Mouse (Mus musculus) ES-Bruce4 (cell line): ENCODE measurements around the gene Zfpm1. TPM values are rescaled to one million over a fixed set of nuclear protein-coding genes. Genes with fewer than 3 reads are reported as not detected.

ENCODE experiments used
- H3K27ac ChIP-seq: 2 replicates; pipeline ENCODE4 v1.5.1; 2012; ENCODE audit warnings: low read length, inconsistent platforms; ENCODE audit not compliant: insufficient read depth
- H3K27me3 ChIP-seq: 2 replicates; pipeline ENCODE4 v1.6.1; 2012; ENCODE audit warnings: mild to moderate bottlenecking, low read length, inconsistent platforms; ENCODE audit not compliant: control insufficient read depth, poor library complexity, insufficient read depth, severe bottlenecking
- H3K36me3 ChIP-seq: 2 replicates; pipeline ENCODE4 v1.6.1; 2012; ENCODE audit warnings: inconsistent platforms, mild to moderate bottlenecking, low read length, moderate library complexity; ENCODE audit not compliant: control insufficient read depth, poor library complexity, insufficient read depth, severe bottlenecking
- H3K4me1 ChIP-seq: one replicate; pipeline ENCODE4 v1.8.1; 2011; ENCODE audit warnings: low read length; ENCODE audit not compliant: control insufficient read depth, insufficient read depth
- H3K4me3 ChIP-seq: 2 replicates; pipeline ENCODE4 v1.5.1; 2011; ENCODE audit warnings: low read depth, mild to moderate bottlenecking, low read length
- H3K9ac ChIP-seq: 2 replicates; pipeline ENCODE4 v1.6.1; 2012; ENCODE audit warnings: low read depth, mild to moderate bottlenecking, inconsistent platforms; ENCODE audit not compliant: poor library complexity, severe bottlenecking
- H3K9me3 ChIP-seq: replicated peaks from 2 replicates; pipeline ENCODE4 v1.6.1; 2012; ENCODE audit warnings: mild to moderate bottlenecking, low read length, inconsistent platforms; ENCODE audit not compliant: control insufficient read depth, poor library complexity, insufficient read depth, severe bottlenecking
- CTCF ChIP-seq: IDR thresholded peaks from one replicate; pipeline ENCODE4 v1.8.1; 2011; ENCODE audit warnings: low read depth, low read length
- EP300 ChIP-seq: IDR thresholded peaks from 2 replicates; pipeline ENCODE4 v1.6.1; 2011; ENCODE audit warnings: low read depth, low read length; ENCODE audit not compliant: insufficient read depth
- POLR2A ChIP-seq: IDR thresholded peaks from one replicate; pipeline ENCODE4 v1.8.1; 2011; ENCODE audit warnings: low read length; ENCODE audit not compliant: insufficient read depth
- polyA plus RNA-seq: library from polyadenylated mRNA; stranded (reverse); fragments of >200 nt; gene quantifications from 2 replicates; pipeline ENCODE4 v1.2.4, GENCODE M21; 2011; ENCODE audit warnings: low read depth; ENCODE audit not compliant: missing spikeins, insufficient read depth, insufficient read length

The Zfpm1 gene
- polyA plus RNA-seq, 1 experiment = 15.5 TPM

GRCm38 (mm10) chr8:122288344-122288743 lies 6.4 kb downstream of the Zfpm1 start:
- H3K27ac ChIP-seq = no peak overlapping the region
- H3K9me3 ChIP-seq = no peaks in the 10 kb centered on the region
- TF ChIP-seq CTCF = no peak
- TF ChIP-seq POLR2A = no peak
- TF ChIP-seq EP300 = no peak
- no peak overlapping the region for H3K4me3 ChIP-seq
- no peaks in the 10 kb centered on the region for H3K4me1 ChIP-seq
- no peak overlapping the region for H3K9ac ChIP-seq
- no peaks in the 10 kb centered on the region for H3K36me3 ChIP-seq
- H3K27me3 ChIP-seq = peaks cover 2% of the 10 kb centered on the region

DNA sequence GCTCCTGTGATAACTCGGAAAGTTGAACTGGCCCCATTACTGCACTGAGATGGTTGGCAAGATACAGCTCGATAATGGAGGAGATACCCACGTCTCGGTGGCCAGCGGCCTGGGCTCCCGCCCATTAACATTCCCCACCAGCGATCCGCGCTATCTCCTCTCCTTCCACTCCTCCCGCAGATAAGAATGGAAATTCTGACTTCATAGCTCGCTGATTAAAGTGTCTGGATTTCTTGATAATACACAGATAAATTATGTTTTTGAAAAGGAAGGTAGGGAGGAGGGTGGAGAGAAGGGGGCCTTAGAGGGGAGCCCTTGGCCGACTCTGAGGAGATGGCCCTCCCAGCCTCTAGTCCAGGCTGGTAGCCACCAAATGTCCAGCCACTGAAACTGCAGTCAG lies 9.1 kb downstream of the Zfpm1 start:
- no peaks in the 10 kb centered on the region for H3K4me1 ChIP-seq
- H3K27ac ChIP-seq = no peak overlapping the region
- no peaks in the 10 kb centered on the region for H3K27me3 ChIP-seq
- H3K9me3 ChIP-seq = no peaks in the 10 kb centered on the region
- TF ChIP-seq EP300 (no peak), POLR2A (no peak), CTCF (no peak)
- no peak overlapping the region for H3K9ac ChIP-seq
- no peak overlapping the region for H3K4me3 ChIP-seq
- no peaks in the 10 kb centered on the region for H3K36me3 ChIP-seq

DNA sequence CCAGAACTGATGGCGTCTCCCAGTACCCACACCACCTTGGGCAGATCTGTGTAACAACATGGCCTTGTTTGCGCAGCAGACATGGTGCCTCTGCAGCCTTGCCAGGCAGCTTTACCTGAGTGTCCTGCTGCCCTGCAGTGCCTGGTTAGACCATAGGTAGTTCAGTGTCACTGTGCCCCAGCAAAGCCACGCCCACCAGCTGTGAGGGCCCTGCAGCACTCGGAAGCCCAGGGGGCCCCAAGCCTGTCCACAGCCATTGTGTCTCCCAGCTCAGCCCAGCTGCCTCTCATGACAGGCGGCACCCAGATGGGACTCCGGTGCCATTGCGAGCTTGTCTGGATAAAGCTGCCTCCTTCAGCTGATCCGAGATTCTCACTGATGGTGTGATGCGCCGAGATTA lies 9.6 kb downstream of the Zfpm1 start:
- no peak overlapping the region for H3K27ac ChIP-seq
- H3K27me3 ChIP-seq = no peaks in the 10 kb centered on the region
- H3K4me1 ChIP-seq = no peaks in the 10 kb centered on the region
- TF ChIP-seq CTCF (no peak), POLR2A (no peak), EP300 (no peak)
- no peak overlapping the region for H3K4me3 ChIP-seq
- H3K9me3 ChIP-seq = no peaks in the 10 kb centered on the region
- no peak overlapping the region for H3K9ac ChIP-seq
- no peaks in the 10 kb centered on the region for H3K36me3 ChIP-seq

DNA sequence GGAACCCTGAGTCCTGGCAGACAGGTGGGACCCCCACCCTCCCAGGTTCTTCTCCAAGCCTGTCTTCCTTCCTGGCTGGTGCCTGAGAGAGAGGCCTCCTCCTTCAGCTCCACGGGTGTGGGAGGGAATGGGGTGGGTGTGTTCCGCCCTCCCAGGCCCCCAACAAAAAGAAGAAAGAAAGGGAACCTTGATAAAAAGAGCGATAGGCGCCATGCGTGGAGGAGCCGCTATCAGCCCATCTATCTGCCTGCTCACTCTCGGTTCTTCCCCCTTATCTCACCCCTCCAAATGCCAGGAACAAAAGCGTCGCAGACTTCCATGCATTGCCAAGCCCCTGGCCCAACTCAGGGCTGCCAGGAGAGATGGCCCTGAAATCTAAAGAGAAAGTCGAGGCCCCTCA lies 11.5 kb downstream of the Zfpm1 start:
- Histone ChIP-seq H3K27me3 (no peaks in the 10 kb centered on the region), H3K36me3 (no peaks in the 10 kb centered on the region), H3K9ac (no peak overlapping the region), H3K4me3 (no peak overlapping the region), H3K4me1 (no peaks in the 10 kb centered on the region), H3K27ac (no peak overlapping the region), H3K9me3 (no peaks in the 10 kb centered on the region)
- no peak for TF ChIP-seq CTCF
- no peak for TF ChIP-seq EP300
- TF ChIP-seq POLR2A = no peak

GRCm38 (mm10) chr8:122294273-122294683 lies 12.3 kb downstream of the Zfpm1 start:
- no peaks in the 10 kb centered on the region for H3K4me1 ChIP-seq

GRCm38 (mm10) chr8:122295389-122295788 lies 13.4 kb downstream of the Zfpm1 start:
- no peaks in the 10 kb centered on the region for H3K4me1 ChIP-seq
- H3K9me3 ChIP-seq = no peaks in the 10 kb centered on the region
- no peak overlapping the region for H3K9ac ChIP-seq
- no peaks in the 10 kb centered on the region for H3K36me3 ChIP-seq
- H3K4me3 ChIP-seq = no peak overlapping the region
- no peak overlapping the region for H3K27ac ChIP-seq
- TF ChIP-seq EP300 (no peak), CTCF (no peak), POLR2A (no peak)
- H3K27me3 ChIP-seq = no peaks in the 10 kb centered on the region

More at GRCm38 (mm10) chr8:122294273-122294683, 12.3 kb downstream of the Zfpm1 start:
- no peak overlapping the region for H3K9ac ChIP-seq
- no peaks in the 10 kb centered on the region for H3K9me3 ChIP-seq
- H3K4me3 ChIP-seq = peak overlapping the region; percentile 25
- TF ChIP-seq EP300 (no peak), CTCF (no peak), POLR2A (no peak)
- no peak overlapping the region for H3K27ac ChIP-seq
- no peaks in the 10 kb centered on the region for H3K27me3 ChIP-seq
- H3K36me3 ChIP-seq = no peaks in the 10 kb centered on the region
